Mouse (Mus musculus) stomach, embryonic 16.5 days (tissue): ENCODE data around the gene Ifi44. TPM values are rescaled to one million over a fixed set of nuclear protein-coding genes. Genes with fewer than 3 reads are reported as not detected.

Source experiments
- ATAC-seq: fragments of 200-750 bp; cut with Nextera tagmentation; 2 replicates; pipeline ENCODE4 v1.8.0; 2017; ENCODE audit warnings: moderate number of reproducible peaks, moderate TSS enrichment; ENCODE audit not compliant: insufficient read depth, low FRiP score
- H3K27ac ChIP-seq: fragments of 300-500 bp; sonication (generic); 2 replicates; pipeline ENCODE4 v1.5.1; 2014; ENCODE audit warnings: low read length
- H3K27me3 ChIP-seq: fragments of 300-500 bp; sonication (generic); 2 replicates; pipeline ENCODE4 v1.6.1; 2014; ENCODE audit warnings: low read length, control low read depth, mixed read lengths; ENCODE audit not compliant: control insufficient read depth, insufficient read depth
- H3K36me3 ChIP-seq: fragments of 300-500 bp; sonication (generic); 2 replicates; pipeline ENCODE4 v1.6.1; 2014; ENCODE audit warnings: low read length; ENCODE audit not compliant: control insufficient read depth, insufficient read depth
- H3K4me1 ChIP-seq: fragments of 300-500 bp; sonication (generic); 2 replicates; pipeline ENCODE4 v1.6.1; 2014; ENCODE audit warnings: low read length, control low read depth, mixed read lengths; ENCODE audit not compliant: control insufficient read depth, insufficient read depth
- H3K4me2 ChIP-seq: fragments of 300-500 bp; sonication (generic); 2 replicates; pipeline ENCODE4 v1.6.1; 2014; ENCODE audit warnings: low read depth, low read length, mixed read lengths
- H3K4me3 ChIP-seq: fragments of 300-500 bp; sonication (generic); replicated peaks from 2 replicates; pipeline ENCODE4 v1.5.1; 2014; ENCODE audit warnings: mild to moderate bottlenecking, low read length
- H3K9ac ChIP-seq: fragments of 300-500 bp; sonication (generic); 2 replicates; pipeline ENCODE4 v1.6.1; 2014; ENCODE audit warnings: low read length
- H3K9me3 ChIP-seq: fragments of 300-500 bp; sonication (generic); replicated peaks from 2 replicates; pipeline ENCODE4 v1.6.1; 2016; ENCODE audit warnings: low read length, control low read depth; ENCODE audit not compliant: control insufficient read depth
- WGBS: fragments of 180-500 bp; shearing (Covaris S2); extraction: QIAGEN DNeasy Blood & Tissue Kit; methylation state at CpG from one replicate; pipeline ENCODE4 v1.1.7; 2014; 5-methylcytosine and 5-hydroxymethylcytosine counted together
- polyA plus RNA-seq: library from polyadenylated mRNA; unstranded; fragments of >200 nt; fragmentation: Nextera tagmentation; extraction: Ambion mirVana; gene quantifications from 2 replicates; pipeline ENCODE4 v1.2.1, GENCODE M21; 2015

The Ifi44 gene
- polyA plus RNA-seq = 0.39 and 0.49 TPM in 2 replicates

DNA sequence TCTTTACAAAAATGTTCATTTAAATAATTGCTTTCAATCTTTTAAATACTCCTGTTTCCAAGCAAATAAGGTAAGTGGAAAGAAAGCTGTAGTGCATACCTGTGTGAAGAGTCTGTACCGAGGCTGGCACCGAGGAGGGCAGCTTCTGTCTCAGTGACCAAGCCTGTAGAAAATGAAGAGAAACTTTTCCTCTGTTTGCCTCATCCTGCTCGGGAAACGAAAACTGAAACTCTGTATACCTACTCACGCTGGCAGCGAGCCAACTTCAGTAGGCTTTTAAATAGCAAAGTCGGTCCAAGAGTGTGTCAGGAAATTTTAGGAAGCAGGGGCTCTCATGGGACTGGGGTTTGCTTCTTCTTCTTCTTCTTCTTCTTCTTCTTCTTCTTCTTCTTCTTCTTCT, at the start of gene Ifi44:
Gene Ifi44, minus strand, starts transcription at position 224 of the 400 bp plus-strand sequence.
- no peak within 1 kb of the TSS for H3K27ac ChIP-seq
- H3K36me3 ChIP-seq = no peaks in the 10 kb centered on the region
- H3K27me3 ChIP-seq = no peaks in the 10 kb centered on the region
- no peak within 1 kb of the TSS for H3K9ac ChIP-seq
- peak within 1 kb of the TSS; percentile 23; the same call in 1 of the 2 replicates for H3K4me3 ChIP-seq
- ATAC-seq = 0 out of 2 replicates have a peak, but pooled peaks have one; percentile 13
- peak within 1 kb of the TSS; percentile 39; the same call in 1 of the 2 replicates for H3K4me2 ChIP-seq
- no peaks in the 10 kb centered on the region for H3K9me3 ChIP-seq
- no peaks in the 10 kb centered on the region for H3K4me1 ChIP-seq
- WGBS = 37% methylated on average over 7 of the region's 7 CpGs

DNA sequence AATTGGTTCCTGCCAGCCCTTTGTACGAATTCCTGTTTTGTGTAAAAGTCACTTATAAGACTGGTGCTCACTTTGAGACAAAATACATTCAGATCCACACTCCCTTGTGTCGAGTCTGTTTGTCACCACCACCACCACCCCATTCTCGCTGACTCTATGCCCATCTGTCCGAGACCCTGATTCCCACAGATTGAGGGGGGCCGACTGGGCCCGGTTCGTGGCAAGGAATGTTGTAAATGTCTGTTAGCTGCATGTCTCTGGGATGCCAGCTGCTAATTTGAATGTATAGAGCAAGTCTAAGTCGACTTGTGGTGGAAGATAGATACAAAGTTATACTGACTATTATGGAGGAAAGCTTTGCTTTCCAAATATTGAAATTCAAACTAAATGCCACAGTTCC, 38.9 kb upstream of the Ifi44 start:
- Histone ChIP-seq H3K4me2 (no peak overlapping the region), H3K4me1 (no peaks in the 10 kb centered on the region), H3K27ac (no peak overlapping the region), H3K9me3 (no peaks in the 10 kb centered on the region), H3K27me3 (no peaks in the 10 kb centered on the region), H3K9ac (no peak overlapping the region), H3K36me3 (no peaks in the 10 kb centered on the region), H3K4me3 (no peak overlapping the region)
- WGBS = 86% methylated on average over 8 of the region's 8 CpGs
- no peak for ATAC-seq

- no peak for ATAC-seq
- WGBS = 65% methylated on average over 4 of the region's 4 CpGs
These were observed 25.3 kb upstream of the Ifi44 start for GRCm38 (mm10) chr3:151775089-151775488.

DNA sequence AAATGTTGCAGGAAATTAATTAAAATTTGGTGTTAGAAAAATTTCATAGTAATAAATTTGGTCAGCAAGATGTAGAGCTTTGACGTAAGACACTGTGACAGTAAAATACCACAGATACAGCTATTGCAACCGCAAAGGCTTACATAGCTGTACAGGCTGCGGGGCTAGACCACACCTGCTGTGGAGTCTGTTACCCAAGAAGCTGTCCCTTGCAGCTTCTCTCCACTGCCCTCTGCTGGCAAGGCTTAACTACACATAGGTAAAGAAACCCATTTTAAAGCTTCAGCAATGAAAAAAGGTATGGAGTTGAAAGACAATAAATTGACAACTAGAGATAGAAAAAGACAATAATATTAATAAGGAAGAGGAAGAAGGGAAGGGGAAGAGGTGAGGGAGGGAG, 21.3 kb upstream of the Ifi44 start:
- no peak for ATAC-seq
- H3K4me3 ChIP-seq = no peak overlapping the region
- H3K27ac ChIP-seq = no peak overlapping the region
- H3K4me2 ChIP-seq = no peak overlapping the region
- H3K36me3 ChIP-seq = no peaks in the 10 kb centered on the region
- H3K9me3 ChIP-seq = no peaks in the 10 kb centered on the region
- no peaks in the 10 kb centered on the region for H3K27me3 ChIP-seq
- no peaks in the 10 kb centered on the region for H3K4me1 ChIP-seq
- no peak overlapping the region for H3K9ac ChIP-seq
- WGBS = 55% methylated on average over 3 of the region's 3 CpGs

More at GRCm38 (mm10) chr3:151775089-151775488, 25.3 kb upstream of the Ifi44 start:
- H3K4me1 ChIP-seq = no peaks in the 10 kb centered on the region
- H3K4me2 ChIP-seq = no peak overlapping the region
- H3K9ac ChIP-seq = no peak overlapping the region
- no peaks in the 10 kb centered on the region for H3K9me3 ChIP-seq
- H3K4me3 ChIP-seq = no peak overlapping the region
- H3K27ac ChIP-seq = no peak overlapping the region
- no peaks in the 10 kb centered on the region for H3K27me3 ChIP-seq
- no peaks in the 10 kb centered on the region for H3K36me3 ChIP-seq

DNA sequence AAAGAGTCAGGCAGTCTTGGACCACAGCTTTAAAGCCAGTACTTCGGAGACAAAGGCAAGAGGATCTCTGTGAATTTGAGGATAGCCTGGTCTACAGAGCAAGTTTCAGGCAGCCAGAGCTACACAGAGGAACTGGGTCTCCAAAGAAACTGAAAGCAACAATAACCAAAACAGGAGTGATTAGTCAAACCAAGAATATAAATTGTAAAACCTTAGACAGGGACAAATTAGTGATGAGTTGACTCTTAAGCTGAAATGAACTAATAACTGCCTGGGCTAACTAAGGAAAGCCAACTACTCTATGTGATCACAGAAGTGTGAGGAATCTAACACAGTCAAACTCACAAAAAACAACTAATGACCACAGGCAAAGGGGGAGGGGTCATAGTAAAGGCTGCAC, 1.2 kb downstream of the Ifi44 start:
- no peaks in the 10 kb centered on the region for H3K27me3 ChIP-seq
- no peak overlapping the region for H3K9ac ChIP-seq
- H3K4me1 ChIP-seq = no peaks in the 10 kb centered on the region
- ATAC-seq = no peak
- H3K9me3 ChIP-seq = no peaks in the 10 kb centered on the region
- 77% methylated on average over 1 of the region's 1 CpGs for WGBS
- H3K4me3 ChIP-seq = no peak overlapping the region
- no peak overlapping the region for H3K4me2 ChIP-seq
- H3K36me3 ChIP-seq = no peaks in the 10 kb centered on the region
- H3K27ac ChIP-seq = no peak overlapping the region

DNA sequence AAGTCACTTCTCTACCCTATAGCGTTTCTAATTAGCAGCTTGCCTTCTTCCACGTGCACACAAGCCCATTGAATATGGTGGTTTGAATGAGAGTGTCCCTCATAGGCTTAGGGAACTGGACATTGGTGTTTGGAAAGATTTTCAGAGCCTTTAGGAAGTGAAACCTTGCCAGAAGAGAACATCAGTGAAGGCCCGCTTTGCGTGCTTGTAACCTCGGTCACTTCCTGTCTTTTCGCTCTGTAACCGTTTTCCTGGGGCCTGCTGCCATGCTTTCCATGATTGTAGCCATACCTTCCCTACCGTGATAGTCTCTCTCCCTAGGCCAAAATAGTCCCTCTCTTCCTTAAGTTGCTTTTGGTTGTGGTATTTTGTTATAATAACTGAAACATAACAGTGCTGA, 3.7 kb downstream of the Ifi44 start:
- Histone ChIP-seq H3K4me3 (no peak overlapping the region), H3K9me3 (no peaks in the 10 kb centered on the region), H3K4me1 (no peaks in the 10 kb centered on the region), H3K27ac (no peak overlapping the region), H3K9ac (no peak overlapping the region), H3K36me3 (no peaks in the 10 kb centered on the region), H3K27me3 (no peaks in the 10 kb centered on the region), H3K4me2 (no peak overlapping the region)
- WGBS = 92% methylated on average over 8 of the region's 8 CpGs
- ATAC-seq = no peak

GRCm38 (mm10) chr3:151742223-151742622, 7.5 kb downstream of the Ifi44 start:
- H3K4me3 ChIP-seq = no peak overlapping the region
- H3K4me2 ChIP-seq = no peak overlapping the region
- ATAC-seq = no peak
- H3K27me3 ChIP-seq = no peaks in the 10 kb centered on the region
- 61% methylated on average over 1 of the region's 1 CpGs for WGBS
- H3K4me1 ChIP-seq = no peaks in the 10 kb centered on the region
- no peaks in the 10 kb centered on the region for H3K9me3 ChIP-seq
- H3K9ac ChIP-seq = no peak overlapping the region
- H3K36me3 ChIP-seq = no peaks in the 10 kb centered on the region
- no peak overlapping the region for H3K27ac ChIP-seq

GRCm38 (mm10) chr3:151716246-151716645, 33.5 kb downstream of the Ifi44 start:
- Histone ChIP-seq H3K4me2 (no peak overlapping the region), H3K27ac (no peak overlapping the region), H3K4me3 (no peak overlapping the region), H3K9me3 (no peaks in the 10 kb centered on the region), H3K36me3 (no peaks in the 10 kb centered on the region), H3K9ac (no peak overlapping the region), H3K27me3 (no peaks in the 10 kb centered on the region), H3K4me1 (no peaks in the 10 kb centered on the region)
- ATAC-seq = no peak
- WGBS = 13% methylated on average over 1 of the region's 1 CpGs

- no peaks in the 10 kb centered on the region for H3K9me3 ChIP-seq
- no peaks in the 10 kb centered on the region for H3K4me1 ChIP-seq
- no peak overlapping the region for H3K4me2 ChIP-seq
- WGBS = 79% methylated on average over 4 of the region's 4 CpGs
- no peaks in the 10 kb centered on the region for H3K27me3 ChIP-seq
- ATAC-seq = no peak
- no peaks in the 10 kb centered on the region for H3K36me3 ChIP-seq
- no peak overlapping the region for H3K9ac ChIP-seq
- no peak overlapping the region for H3K27ac ChIP-seq
- no peak overlapping the region for H3K4me3 ChIP-seq
These were observed 42.4 kb downstream of the Ifi44 start for GRCm38 (mm10) chr3:151707335-151707734.
